Mouse (Mus musculus) embryonic facial prominence, embryonic 11.5 days (tissue): Measurements from ENCODE around the gene Abca7. TPM values are rescaled to one million over a fixed set of nuclear protein-coding genes. Genes with fewer than 3 reads are reported as not detected.

Experiments
- ATAC-seq: fragments of 200-750 bp; cut with Nextera tagmentation; replicated peaks from 2 replicates; pipeline ENCODE4 v1.8.0; 2017; ENCODE audit warnings: low read depth; ENCODE audit not compliant: insufficient number of reproducible peaks, low FRiP score, low TSS enrichment
- DNase-seq: peaks from one replicate; pipeline ENCODE4 v3.0.0-alpha.2; 2015; ENCODE audit warnings: low spot score
- H3K27ac ChIP-seq: fragments of 300-500 bp; sonication (generic); replicated peaks from 2 replicates; pipeline ENCODE4 v1.5.1; 2014; ENCODE audit warnings: mild to moderate bottlenecking, low read depth, low read length, control low read depth
- H3K27me3 ChIP-seq: fragments of 300-500 bp; sonication (generic); 2 replicates; pipeline ENCODE4 v1.6.1; 2014; ENCODE audit warnings: mild to moderate bottlenecking, low read length, moderate library complexity, mixed read lengths; ENCODE audit not compliant: control insufficient read depth, insufficient read depth
- H3K36me3 ChIP-seq: fragments of 300-500 bp; sonication (generic); replicated peaks from 2 replicates; pipeline ENCODE4 v1.6.1; 2014; ENCODE audit warnings: low read depth, mild to moderate bottlenecking, low read length, moderate library complexity, mixed read lengths; ENCODE audit not compliant: control insufficient read depth, insufficient read depth
- H3K4me1 ChIP-seq: fragments of 300-500 bp; sonication (generic); 2 replicates; pipeline ENCODE4 v1.6.1; 2014; ENCODE audit warnings: low read length, mixed read lengths; ENCODE audit not compliant: control insufficient read depth, insufficient read depth
- H3K4me2 ChIP-seq: fragments of 300-500 bp; sonication (generic); 2 replicates; pipeline ENCODE4 v1.6.1; 2014; ENCODE audit warnings: low read depth, mild to moderate bottlenecking, control low read depth, low read length, moderate library complexity
- H3K4me3 ChIP-seq: fragments of 300-500 bp; sonication (generic); 2 replicates; pipeline ENCODE4 v1.5.1; 2014; ENCODE audit warnings: low read depth, low read length, control low read depth
- H3K9ac ChIP-seq: fragments of 300-500 bp; sonication (generic); replicated peaks from 2 replicates; pipeline ENCODE4 v1.6.1; 2014; ENCODE audit warnings: mild to moderate bottlenecking, control low read depth, low read length
- H3K9me3 ChIP-seq: fragments of 300-500 bp; sonication (generic); replicated peaks from 2 replicates; pipeline ENCODE4 v1.6.1; 2016; ENCODE audit warnings: mild to moderate bottlenecking, low read length, inconsistent platforms, mixed read lengths; ENCODE audit not compliant: control insufficient read depth
- WGBS: fragments of 180-500 bp; shearing (Covaris S2); extraction: QIAGEN DNeasy Blood & Tissue Kit; methylation state at CpG from one replicate; pipeline ENCODE4 v1.1.7; 2014; 5-methylcytosine and 5-hydroxymethylcytosine counted together
- polyA plus RNA-seq: library from polyadenylated mRNA; unstranded; fragments of >200 nt; fragmentation: Nextera tagmentation; extraction: Ambion mirVana; gene quantifications from 2 replicates; pipeline ENCODE4 v1.2.1, GENCODE M21; 2014

The Abca7 gene
- polyA plus RNA-seq, 1 experiment from 2014 or later, result 0.98 TPM

DNA sequence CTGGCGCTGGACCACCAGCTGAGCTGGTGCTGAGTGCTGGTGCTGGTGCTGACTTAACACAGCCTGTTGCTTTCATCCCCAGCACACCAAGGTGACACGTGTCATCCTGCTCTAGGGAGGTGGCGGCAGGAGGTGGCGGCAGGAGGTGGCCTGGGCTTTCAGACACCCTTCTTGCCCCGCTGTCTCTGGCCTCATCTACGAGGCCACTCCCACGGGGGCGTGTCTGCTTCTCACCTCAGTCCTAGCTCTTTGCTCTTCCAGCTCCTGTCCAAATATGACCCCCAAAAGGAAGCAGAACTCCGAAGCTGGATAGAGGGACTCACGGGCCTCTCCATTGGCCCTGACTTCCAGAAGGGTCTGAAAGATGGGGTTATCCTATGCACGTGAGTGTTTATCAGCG, 5.2 kb upstream of the Abca7 start:
- Histone ChIP-seq H3K9ac (no peak overlapping the region), H3K27me3 (no peaks in the 10 kb centered on the region), H3K4me2 (no peak overlapping the region), H3K4me1 (peaks cover 3% of the 10 kb centered on the region), H3K9me3 (no peaks in the 10 kb centered on the region), H3K27ac (no peak overlapping the region), H3K4me3 (no peak overlapping the region), H3K36me3 (peaks cover 13% of the 10 kb centered on the region; the same call in 1 of the 2 replicates)
- ATAC-seq (no peak), DNase-seq (no peak)
- WGBS, result 60% methylated on average over 12 of the region's 12 CpGs

- WGBS, result 91% methylated on average over 6 of the region's 6 CpGs
- H3K9ac ChIP-seq, result no peak overlapping the region
- ATAC-seq (no peak), DNase-seq (no peak)
- peaks cover 3% of the 10 kb centered on the region for H3K4me1 ChIP-seq
- H3K27ac ChIP-seq, result no peak overlapping the region
- no peak overlapping the region for H3K4me2 ChIP-seq
- peaks cover 13% of the 10 kb centered on the region; the same call in 1 of the 2 replicates for H3K36me3 ChIP-seq
- no peaks in the 10 kb centered on the region for H3K27me3 ChIP-seq
- no peaks in the 10 kb centered on the region for H3K9me3 ChIP-seq
- H3K4me3 ChIP-seq, result no peak overlapping the region
These were observed 4.7 kb upstream of the Abca7 start for GRCm38 (mm10) chr10:79991548-79991947.

GRCm38 (mm10) chr10:79994397-79995115, 1.7 kb upstream of the Abca7 start:
- DNase-seq (no peak), ATAC-seq (no peak)
- no peak overlapping the region for H3K4me3 ChIP-seq
- peaks cover 3% of the 10 kb centered on the region; the same call in 1 of the 2 replicates for H3K27me3 ChIP-seq
- WGBS, result 90% methylated on average over 16 of the region's 16 CpGs
- peaks cover 13% of the 10 kb centered on the region; the same call in 1 of the 2 replicates for H3K36me3 ChIP-seq
- H3K4me1 ChIP-seq, result no peaks in the 10 kb centered on the region
- no peaks in the 10 kb centered on the region for H3K9me3 ChIP-seq
- H3K9ac ChIP-seq, result no peak overlapping the region
- H3K4me2 ChIP-seq, result no peak overlapping the region
- no peak overlapping the region for H3K27ac ChIP-seq

DNA sequence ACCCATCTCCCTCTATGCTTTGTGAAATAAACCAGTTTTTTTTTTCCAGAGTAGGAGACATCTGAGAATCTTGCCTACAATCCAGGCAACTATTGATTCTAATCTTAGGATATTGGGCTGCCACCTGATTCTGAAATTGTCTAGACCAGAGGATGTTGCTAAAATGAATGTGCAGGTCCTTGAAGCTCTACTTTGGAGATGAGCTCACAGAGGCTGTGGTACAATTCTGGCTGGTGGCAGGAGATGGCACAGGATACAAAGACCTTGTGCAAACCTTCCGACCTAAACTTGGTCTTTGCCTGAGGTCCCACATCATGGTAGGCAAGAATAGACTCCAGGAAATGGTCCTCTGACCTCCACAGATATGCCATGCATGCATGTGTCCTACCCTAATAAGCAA, 658 bp upstream of the Abca7 start:
- H3K4me3 ChIP-seq, result no peak overlapping the region
- no peak overlapping the region for H3K27ac ChIP-seq

GRCm38 (mm10) chr10:79997034-79997760, 903 bp downstream of the Abca7 start:
- no peak overlapping the region for H3K9ac ChIP-seq
- peaks cover 8% of the 10 kb centered on the region; the same call in 1 of the 2 replicates for H3K36me3 ChIP-seq
- peaks cover 8% of the 10 kb centered on the region; the same call in 1 of the 2 replicates for H3K27me3 ChIP-seq
- WGBS, result under 1% methylated on average over 35 of the region's 35 CpGs
- no peak overlapping the region; the same call in 1 of the 2 replicates for H3K27ac ChIP-seq
- peak overlapping the region; percentile 41 for H3K4me2 ChIP-seq
- DNase-seq (peak; percentile 95), ATAC-seq (peak; percentile 46)
- H3K4me1 ChIP-seq, result no peaks in the 10 kb centered on the region
- H3K9me3 ChIP-seq, result no peaks in the 10 kb centered on the region
- peak overlapping the region; percentile 45 for H3K4me3 ChIP-seq

More for the DNA sequence above, 658 bp upstream of the Abca7 start:
- Histone ChIP-seq H3K4me2 (no peak overlapping the region), H3K27me3 (peaks cover 3% of the 10 kb centered on the region; the same call in 1 of the 2 replicates), H3K9me3 (no peaks in the 10 kb centered on the region), H3K4me1 (no peaks in the 10 kb centered on the region), H3K9ac (no peak overlapping the region), H3K36me3 (peaks cover 13% of the 10 kb centered on the region; the same call in 1 of the 2 replicates)
- WGBS, result 83% methylated on average over 1 of the region's 1 CpGs
- DNase-seq (no peak), ATAC-seq (no peak)

DNA sequence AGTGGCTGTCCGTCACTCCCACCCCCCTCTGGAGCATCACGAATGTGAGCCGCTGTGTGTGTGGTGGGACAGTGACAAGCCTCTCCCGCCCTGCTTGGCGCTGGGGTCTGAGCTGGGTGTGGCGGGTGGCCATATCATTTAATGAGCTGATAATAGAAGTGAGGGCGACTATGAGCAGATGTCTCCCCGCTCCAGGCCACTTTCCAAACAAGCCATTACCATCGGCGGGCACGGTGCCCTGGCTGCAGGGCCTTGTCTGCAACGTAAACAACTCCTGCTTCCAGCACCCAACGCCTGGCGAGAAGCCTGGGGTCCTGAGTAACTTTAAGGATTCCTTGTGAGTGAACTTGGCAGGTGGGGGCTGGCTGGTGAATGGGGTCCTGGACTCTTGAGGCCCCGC, 1.5 kb downstream of the Abca7 start:
- no peaks in the 10 kb centered on the region; the same call in 1 of the 2 replicates for H3K4me1 ChIP-seq
- peaks cover 6% of the 10 kb centered on the region; the same call in 1 of the 2 replicates for H3K36me3 ChIP-seq
- peak overlapping the region; percentile 41 for H3K4me2 ChIP-seq
- WGBS, result 4% methylated on average over 15 of the region's 15 CpGs
- H3K27ac ChIP-seq, result no peak overlapping the region
- DNase-seq (no peak), ATAC-seq (no peak)
- H3K9ac ChIP-seq, result peak overlapping the region; percentile 0; the same call in 1 of the 2 replicates
- H3K27me3 ChIP-seq, result peaks cover 14% of the 10 kb centered on the region
- H3K4me3 ChIP-seq, result peak overlapping the region; percentile 45
- no peaks in the 10 kb centered on the region for H3K9me3 ChIP-seq

- peaks cover 3% of the 10 kb centered on the region; the same call in 1 of the 2 replicates for H3K4me1 ChIP-seq
- H3K4me2 ChIP-seq, result no peak overlapping the region
- WGBS, result 71% methylated on average over 9 of the region's 9 CpGs
- peaks cover 18% of the 10 kb centered on the region for H3K27me3 ChIP-seq
- H3K36me3 ChIP-seq, result no peaks in the 10 kb centered on the region
- H3K4me3 ChIP-seq, result no peak overlapping the region
- no peak overlapping the region; the same call in 1 of the 2 replicates for H3K9ac ChIP-seq
- no peak overlapping the region for H3K27ac ChIP-seq
- ATAC-seq, result no peak
- H3K9me3 ChIP-seq, result no peaks in the 10 kb centered on the region
- no peak for DNase-seq
These were observed 5.7 kb downstream of the Abca7 start for GRCm38 (mm10) chr10:80001945-80002344.

GRCm38 (mm10) chr10:80002829-80003228, 6.5 kb downstream of the Abca7 start:
- H3K4me2 ChIP-seq, result no peak overlapping the region
- 21% methylated on average over 21 of the region's 21 CpGs for WGBS
- H3K4me3 ChIP-seq, result no peak overlapping the region
- DNase-seq (no peak), ATAC-seq (no peak)
- peaks cover 18% of the 10 kb centered on the region for H3K27me3 ChIP-seq
- peaks cover 3% of the 10 kb centered on the region; the same call in 1 of the 2 replicates for H3K4me1 ChIP-seq
- H3K9ac ChIP-seq, result no peak overlapping the region; the same call in 1 of the 2 replicates
- no peaks in the 10 kb centered on the region for H3K9me3 ChIP-seq
- no peak overlapping the region for H3K27ac ChIP-seq
- no peaks in the 10 kb centered on the region for H3K36me3 ChIP-seq
